ENCODE assay signal across 11 mouse cellular contexts in the genomic region with DNA sequence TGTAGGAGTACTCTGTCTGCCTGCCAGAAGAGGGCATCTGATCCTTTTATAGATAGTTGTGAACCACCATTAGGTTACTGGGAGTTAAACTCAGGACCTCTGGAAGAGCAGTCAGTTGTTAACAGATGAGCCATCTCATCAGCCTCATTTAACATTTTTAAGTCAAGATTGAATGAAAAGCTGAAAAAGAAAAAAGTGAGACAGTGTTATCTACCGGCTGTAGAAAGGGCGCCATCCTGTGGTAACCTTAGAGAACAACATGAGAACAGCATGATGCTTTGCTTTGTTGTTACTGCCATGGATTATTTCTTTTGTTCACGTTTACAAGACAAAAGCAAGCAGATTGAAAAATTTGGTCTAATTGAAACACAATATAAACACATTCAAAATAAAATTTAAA. TPM values are rescaled to one million over a fixed set of nuclear protein-coding genes. Genes with fewer than 3 reads are reported as not detected.
A peak's percentile ranks its signal among the peaks of the same experiment; 100 is the strongest.
DNase-seq lines count a peak whose midpoint lies in the region; ATAC-seq and TF ChIP-seq lines count a peak whose summit lies in the region.
"Had no signal": no experiment of that assay in that cellular context is flagged by ENCODE, and none has a peak within 500 bp of the region (broad histone marks: within the 10 kb centered on the region; RNA-seq: fewer than 3 reads in every experiment).

No protein-coding gene starts in this region.

- no peak overlapping the region for H3K27ac ChIP-seq in intestine, postnatal 0 days (ENCODE audit: low read depth, low read length)
- H3K27ac ChIP-seq in intestine, embryonic 15.5 days, result no peak overlapping the region
- H3K27ac ChIP-seq: forebrain, embryonic 12.5 days; kidney, embryonic 15.5 days had no signal

- WGBS in intestine, postnatal 0 days, result 55% methylated on average over 3 of the region's 3 CpGs
- WGBS in intestine, embryonic 15.5 days, result 48% methylated on average over 3 of the region's 3 CpGs

- no peaks in the 10 kb centered on the region for H3K27me3 ChIP-seq in intestine, postnatal 0 days (replicated peaks; ENCODE audit: control insufficient read depth, insufficient read depth, low read length)
- no peaks in the 10 kb centered on the region for H3K27me3 ChIP-seq in intestine, embryonic 15.5 days (replicated peaks)
- H3K27me3 ChIP-seq: forebrain, embryonic 12.5 days; kidney, embryonic 15.5 days had no signal

- H3K4me3 ChIP-seq in intestine, postnatal 0 days (ENCODE audit: low read depth, low read length), result no peak overlapping the region
- no peak overlapping the region for H3K4me3 ChIP-seq in intestine, embryonic 15.5 days (replicated peaks)
- H3K4me3 ChIP-seq: forebrain, embryonic 12.5 days; kidney, embryonic 15.5 days; myocyte had no signal

- no peaks in the 10 kb centered on the region for H3K9me3 ChIP-seq in intestine, postnatal 0 days (ENCODE audit: control insufficient read depth)
- H3K9me3 ChIP-seq in intestine, embryonic 15.5 days, result no peaks in the 10 kb centered on the region
- H3K9me3 ChIP-seq: forebrain, embryonic 12.5 days; kidney, embryonic 15.5 days had no signal

- H3K4me1 ChIP-seq in intestine, postnatal 0 days (replicated peaks; ENCODE audit: control insufficient read depth, insufficient read depth, low read length), result no peaks in the 10 kb centered on the region
- no peaks in the 10 kb centered on the region for H3K4me1 ChIP-seq in intestine, embryonic 15.5 days (replicated peaks)
- H3K4me1 ChIP-seq: forebrain, embryonic 12.5 days had no signal

- DNase-seq in thymus, postnatal 0 days (ENCODE audit: low spot score), result peak; percentile 17
- no peak for DNase-seq in thymus, postnatal 10 days (ENCODE audit: low spot score in 2 of 2)
- peak; percentile 65 for DNase-seq in ZHBTc4 (ENCODE audit: low read depth, low spot score)
- DNase-seq in adrenal gland, adult 2 months, result no peak
- DNase-seq in cerebellum, postnatal 4 days (ENCODE audit: low spot score in 2 of 2), result no peak
- DNase-seq: heart, postnatal 4 days had no signal

- peak; percentile 66 for TF ChIP-seq CTCF in intestine, postnatal 0 days (IDR thresholded peaks at IDR 0.05; ENCODE audit: low read depth)

- H3K36me3 ChIP-seq in intestine, postnatal 0 days (ENCODE audit: control insufficient read depth, insufficient read depth), result peaks cover 3% of the 10 kb centered on the region; the same call in 1 of the 2 replicates
- no peaks in the 10 kb centered on the region for H3K36me3 ChIP-seq in intestine, embryonic 15.5 days
- H3K36me3 ChIP-seq: forebrain, embryonic 12.5 days had no signal

- H3K9ac ChIP-seq in intestine, postnatal 0 days (ENCODE audit: low read depth, low read length), result no peak overlapping the region
- no peak overlapping the region for H3K9ac ChIP-seq in intestine, embryonic 15.5 days
- H3K9ac ChIP-seq: forebrain, embryonic 12.5 days; kidney, embryonic 15.5 days had no signal

- H3K4me2 ChIP-seq in intestine, postnatal 0 days (replicated peaks; ENCODE audit: low read depth), result no peak overlapping the region
- no peak overlapping the region for H3K4me2 ChIP-seq in intestine, embryonic 15.5 days (replicated peaks)
- H3K4me2 ChIP-seq: forebrain, embryonic 12.5 days; kidney, embryonic 15.5 days had no signal

- no peak for ATAC-seq in intestine, postnatal 0 days
- ATAC-seq in intestine, embryonic 15.5 days, result no peak

RNA-seq across cellular contexts. Expression of gene Vps8, which starts 10.6 kb away (rescaled TPM):
- 6.6 and 9.5 TPM in 2 replicates for polyA plus RNA-seq in intestine, postnatal 0 days (2015; fragmentation: Nextera tagmentation; extraction: Ambion mirVana)
- 13.9 and 18.4 TPM in 2 replicates for polyA plus RNA-seq in intestine, embryonic 15.5 days (2015; fragmentation: Nextera tagmentation; extraction: Ambion mirVana)
- 8.0 and 8.1 TPM in 2 replicates for polyA plus RNA-seq in thymus, postnatal 0 days (2015; fragmentation: Nextera tagmentation; extraction: Ambion mirVana)
- total RNA-seq in adrenal gland, adult 2 months (2021), result 10 to 100 TPM; 23.6 to 27.1 TPM
- 23.1 and 24.4 TPM in 2 replicates for polyA plus RNA-seq in adrenal gland, adult 2 months (2012; rRNA removed)

Comparison
In these comparisons a context has a peak if more than half of its experiments do, and no peak if none do; other contexts are left out.
1. DNase-seq: peak in thymus, postnatal 0 days (single experiment) and ZHBTc4 (single experiment); none in thymus, postnatal 10 days (0 of 2), adrenal gland, adult 2 months (single experiment) and cerebellum, postnatal 4 days (0 of 2).